In genomic region chr8:94343290-94343689, GRCm38 (mm10) we compare ENCODE assay signal across 9 mouse cellular contexts. TPM values are rescaled to one million over a fixed set of nuclear protein-coding genes. Genes with fewer than 3 reads are reported as not detected.
DNase-seq lines count a peak whose midpoint lies in the region; ATAC-seq and TF ChIP-seq lines count a peak whose summit lies in the region.
"Had no signal": no experiment of that assay in that cellular context is flagged by ENCODE, and none has a peak within 500 bp of the region (broad histone marks: within the 10 kb centered on the region; RNA-seq: fewer than 3 reads in every experiment).

No protein-coding gene starts in this region.

- H3K4me1 ChIP-seq in hindbrain, embryonic 10.5 days (replicated peaks), result no peaks in the 10 kb centered on the region; the same call in 1 of the 2 replicates
- no peaks in the 10 kb centered on the region for H3K4me1 ChIP-seq in hindbrain, embryonic 12.5 days
- H3K4me1 ChIP-seq in embryonic facial prominence, embryonic 14.5 days (ENCODE audit: control insufficient read depth, insufficient read depth, low read length), result no peaks in the 10 kb centered on the region
- peaks cover 4% of the 10 kb centered on the region; the same call in 1 of the 2 replicates for H3K4me1 ChIP-seq in testis, adult 2 months (ENCODE audit: control insufficient read depth, insufficient read depth, low read length)
- H3K4me1 ChIP-seq: neural tube, embryonic 13.5 days had no signal

- H3K27me3 ChIP-seq in hindbrain, embryonic 10.5 days (ENCODE audit: insufficient read depth, poor library complexity, severe bottlenecking), result no peaks in the 10 kb centered on the region
- no peaks in the 10 kb centered on the region for H3K27me3 ChIP-seq in hindbrain, embryonic 12.5 days
- no peaks in the 10 kb centered on the region for H3K27me3 ChIP-seq in embryonic facial prominence, embryonic 14.5 days (replicated peaks; ENCODE audit: control insufficient read depth, insufficient read depth, low read length)
- no peaks in the 10 kb centered on the region for H3K27me3 ChIP-seq in testis, adult 2 months (ENCODE audit: control insufficient read depth, insufficient read depth, low read length)
- H3K27me3 ChIP-seq: neural tube, embryonic 13.5 days had no signal

- no peak overlapping the region for H3K9ac ChIP-seq in hindbrain, embryonic 12.5 days
- H3K9ac ChIP-seq in embryonic facial prominence, embryonic 14.5 days (ENCODE audit: low read depth, low read length), result no peak overlapping the region
- H3K9ac ChIP-seq: neural tube, embryonic 13.5 days had no signal

- TF ChIP-seq CTCF in testis, adult 2 months (IDR thresholded peaks at IDR 0.05; ENCODE audit: control insufficient read depth, insufficient read depth, insufficient replicate concordance, low read depth, low read length), result peak; percentile 18; the same call in 1 of the 2 replicates

- WGBS in hindbrain, embryonic 10.5 days, result 19% methylated on average over 6 of the region's 6 CpGs
- 14% methylated on average over 6 of the region's 6 CpGs for WGBS in hindbrain, embryonic 12.5 days
- 12% methylated on average over 6 of the region's 6 CpGs for whole genome bisulfite sequencing in embryonic facial prominence, embryonic 14.5 days

- no peaks in the 10 kb centered on the region for H3K36me3 ChIP-seq in hindbrain, embryonic 10.5 days
- H3K36me3 ChIP-seq in hindbrain, embryonic 12.5 days, result no peaks in the 10 kb centered on the region
- H3K36me3 ChIP-seq in embryonic facial prominence, embryonic 14.5 days (ENCODE audit: control insufficient read depth, insufficient read depth, low read length), result no peaks in the 10 kb centered on the region
- no peaks in the 10 kb centered on the region for H3K36me3 ChIP-seq in testis, adult 2 months (ENCODE audit: control insufficient read depth, insufficient read depth, low read length)
- H3K36me3 ChIP-seq: neural tube, embryonic 13.5 days had no signal

- no peaks in the 10 kb centered on the region for H3K9me3 ChIP-seq in hindbrain, embryonic 10.5 days
- no peaks in the 10 kb centered on the region for H3K9me3 ChIP-seq in hindbrain, embryonic 12.5 days (replicated peaks)
- H3K9me3 ChIP-seq in embryonic facial prominence, embryonic 14.5 days (ENCODE audit: control insufficient read depth, low read length), result no peaks in the 10 kb centered on the region
- H3K9me3 ChIP-seq: neural tube, embryonic 13.5 days had no signal

- no peak for TF ChIP-seq POLR2A in testis, adult 2 months (IDR thresholded peaks at IDR 0.05; ENCODE audit: control insufficient read depth, low read depth, low read length)

- ATAC-seq in hindbrain, embryonic 12.5 days (ENCODE audit: low FRiP score), result no peak
- no peak for ATAC-seq in embryonic facial prominence, embryonic 14.5 days (ENCODE audit: low read depth)
- ATAC-seq in hematopoietic stem cell, adult 5-6 weeks (replicated peaks in 1 of 2; ENCODE audit: insufficient read depth in 1 of 2, low FRiP score in 2 of 2, low TSS enrichment in 1 of 2, low read depth in 1 of 2, poor library complexity in 2 of 2, severe bottlenecking in 2 of 2), result peak; percentile 48; a peak in 3 of 4 replicates

- DNase-seq in hindbrain, embryonic 10.5 days (ENCODE audit: low spot score), result peak; percentile 59
- peak; percentile 53 to 59 for DNase-seq in adrenal gland, postnatal 4 days (ENCODE audit: low spot score in 2 of 2)
- peak; percentile 80 for DNase-seq in embryonic facial prominence, embryonic 14.5 days (ENCODE audit: low spot score)
- DNase-seq in left cerebral cortex, adult 8-10 months (ENCODE audit: low spot score in 2 of 2), result peak; percentile 57 to 70
- DNase-seq in naive thymus-derived CD4-positive, alpha-beta T cell, adult 2 months (ENCODE audit: low read depth), result peak; percentile 92

- no peak overlapping the region for H3K4me3 ChIP-seq in hindbrain, embryonic 10.5 days
- no peak overlapping the region for H3K4me3 ChIP-seq in hindbrain, embryonic 12.5 days
- H3K4me3 ChIP-seq in embryonic facial prominence, embryonic 14.5 days (ENCODE audit: low read depth, low read length), result no peak overlapping the region
- no peak overlapping the region for H3K4me3 ChIP-seq in testis, adult 2 months (ENCODE audit: control insufficient read depth, low read depth, low read length)
- H3K4me3 ChIP-seq: neural tube, embryonic 13.5 days had no signal

- H3K4me2 ChIP-seq in hindbrain, embryonic 12.5 days (replicated peaks), result no peak overlapping the region
- no peak overlapping the region for H3K4me2 ChIP-seq in embryonic facial prominence, embryonic 14.5 days (ENCODE audit: low read depth, low read length)
- H3K4me2 ChIP-seq: neural tube, embryonic 13.5 days had no signal

- H3K27ac ChIP-seq in hindbrain, embryonic 10.5 days, result no peak overlapping the region
- H3K27ac ChIP-seq in hindbrain, embryonic 12.5 days, result no peak overlapping the region
- no peak overlapping the region for H3K27ac ChIP-seq in embryonic facial prominence, embryonic 14.5 days (replicated peaks; ENCODE audit: low read depth, low read length)
- H3K27ac ChIP-seq in testis, adult 2 months (ENCODE audit: control insufficient read depth, insufficient read depth, low read depth, low read length), result no peak overlapping the region
- H3K27ac ChIP-seq: neural tube, embryonic 13.5 days had no signal

RNA-seq across cellular contexts. Expression of gene Slc12a3, which starts 14.3 kb away (rescaled TPM):
- 0.09 TPM in 1 of 2 replicates, not detected in the other for polyA plus RNA-seq in hindbrain, embryonic 10.5 days (2016; fragmentation: Nextera tagmentation; extraction: Ambion mirVana)
- not detected in 2 replicates for polyA plus RNA-seq in hindbrain, embryonic 12.5 days (2016; fragmentation: Nextera tagmentation; extraction: Ambion mirVana)
- total RNA-seq in adrenal gland, postnatal 4 days (2021), result 10 to 100 TPM in 1 of 2 experiments, 1 to 10 TPM in 1; 1.0 to 29.0 TPM
- polyA plus RNA-seq in embryonic facial prominence, embryonic 14.5 days (2014; fragmentation: Nextera tagmentation; extraction: Ambion mirVana), result 0.29 TPM in 1 of 2 replicates, not detected in the other
- total RNA-seq in hematopoietic stem cell, adult 5-6 weeks (2017), result not detected in 2 replicates
- total RNA-seq in left cerebral cortex, adult 8-10 months (2022), result under 1 TPM; 0.20 to 0.57 (median 0.48) TPM
- polyA plus RNA-seq in testis, adult 2 months (2012; rRNA removed), result 0.99 and 1.4 TPM in 2 replicates

RNA-seq across cellular contexts. Expression of gene Herpud1, which starts 42.9 kb away (rescaled TPM):
- polyA plus RNA-seq in hindbrain, embryonic 10.5 days (2016; fragmentation: Nextera tagmentation; extraction: Ambion mirVana), result 57.3 and 59.5 TPM in 2 replicates
- polyA plus RNA-seq in hindbrain, embryonic 12.5 days (2016; fragmentation: Nextera tagmentation; extraction: Ambion mirVana), result 52.5 and 56.8 TPM in 2 replicates
- total RNA-seq in adrenal gland, postnatal 4 days (2021), result 10 to 100 TPM; 65.5 to 75.2 TPM
- 93.8 and 107 TPM in 2 replicates for polyA plus RNA-seq in embryonic facial prominence, embryonic 14.5 days (2014; fragmentation: Nextera tagmentation; extraction: Ambion mirVana)
- total RNA-seq in hematopoietic stem cell, adult 5-6 weeks (2017), result 74.5 and 93.6 TPM in 2 replicates
- 10 to 100 TPM; 68.9 to 76.1 (median 73.2) TPM for total RNA-seq in left cerebral cortex, adult 8-10 months (2022)
- polyA plus RNA-seq in testis, adult 2 months (2012; rRNA removed), result 227 and 245 TPM in 2 replicates

Comparison
In these comparisons a context has a peak if more than half of its experiments do, and no peak if none do; other contexts are left out.
1. ATAC-seq: peak in hematopoietic stem cell, adult 5-6 weeks (2 of 2); none in hindbrain, embryonic 12.5 days (single experiment) and embryonic facial prominence, embryonic 14.5 days (single experiment).
2. Peak in every context shown above with its lines, with median percentiles within 50 percentile points of each other: DNase-seq.